Mouse (Mus musculus) right cerebral cortex, adult 2 months (tissue): ENCODE data around the gene Nfix.
A peak's percentile ranks its signal among the peaks of the same experiment; 100 is the strongest.
"Not testable (repeated sequence)": the region's sequence is repeated elsewhere in the genome, so short reads cannot be mapped to it uniquely, and the experiment has no call there.

ENCODE experiments used
- DNase-seq, 2 experiments: peaks; one replicate each; pipeline ENCODE4 v3.0.0; 2021 to 2022; ENCODE audit warnings: low spot score in 2 of 2

Gene Nfix

GRCm38 (mm10) chr8:84700526-84700925 lies 99.6 kb downstream of the Nfix start:
- no peak for DNase-seq

- DNase-seq: peak in 1 of 2 experiments; percentile 64
Observed at GRCm38 (mm10) chr8:84699861-84700322, 100.3 kb downstream of the Nfix start.

GRCm38 (mm10) chr8:84698929-84699401 lies 101.2 kb downstream of the Nfix start:
- DNase-seq: no peak

- no peak for DNase-seq
Observed at GRCm38 (mm10) chr8:84698288-84698687, 101.9 kb downstream of the Nfix start.

GRCm38 (mm10) chr8:84697166-84698130 lies 102.7 kb downstream of the Nfix start:
- DNase-seq: no peak

- DNase-seq: no peak
Observed at GRCm38 (mm10) chr8:84695140-84695539, 105.0 kb downstream of the Nfix start.

- no peak for DNase-seq
Observed at GRCm38 (mm10) chr8:84693332-84693731, 106.8 kb downstream of the Nfix start.

- DNase-seq: peak; percentile 97
Observed at GRCm38 (mm10) chr8:84689091-84689915, 110.8 kb downstream of the Nfix start.

- peak; percentile 80 to 87 for DNase-seq
Observed at GRCm38 (mm10) chr8:84687705-84688100, 112.4 kb downstream of the Nfix start, which contains the start of gene Nacc1. Nacc1 (minus strand) TSS chr8:84687862.

- no peak for DNase-seq
Observed at GRCm38 (mm10) chr8:84687003-84687704, 113.0 kb downstream of the Nfix start.

GRCm38 (mm10) chr8:84686191-84687002 lies 113.7 kb downstream of the Nfix start, which contains the start of gene Trmt1:
Trmt1 (plus strand) TSS chr8:84686307.
- no peak for DNase-seq

- DNase-seq: no peak
Observed at GRCm38 (mm10) chr8:84684537-84684936, 115.6 kb downstream of the Nfix start.

- no peak for DNase-seq
Observed at GRCm38 (mm10) chr8:84682257-84682656, 117.9 kb downstream of the Nfix start.

GRCm38 (mm10) chr8:84681476-84681875 lies 118.7 kb downstream of the Nfix start:
- no peak for DNase-seq

- DNase-seq: no peak
Observed at GRCm38 (mm10) chr8:84677305-84677704, 122.8 kb downstream of the Nfix start.

- DNase-seq: not testable (repeated sequence)
Observed at GRCm38 (mm10) chr8:84670295-84671006, 129.7 kb downstream of the Nfix start.

- DNase-seq: no peak
Observed at GRCm38 (mm10) chr8:84668731-84669485, 131.2 kb downstream of the Nfix start.

- no peak for DNase-seq
Observed at GRCm38 (mm10) chr8:84668081-84668480, 132.1 kb downstream of the Nfix start.

GRCm38 (mm10) chr8:84665385-84665893 lies 134.7 kb downstream of the Nfix start:
- DNase-seq: no peak
